Mouse (Mus musculus) T-helper 1 cell (primary cell): Measurements from ENCODE around the gene Ralgps1.
"Not testable (repeated sequence)": the region's sequence is repeated elsewhere in the genome, so short reads cannot be mapped to it uniquely, and the experiment has no call there.

Source experiments
- in situ Hi-C: fragments of 300-600 bp; cut with MboI, MseI; formaldehyde crosslinking; loops from one replicate; pipeline ENCODE4 v1.15.1; 2025; ENCODE audit warnings: high pct_unique_total_duplicates

The Ralgps1 gene

DNA sequence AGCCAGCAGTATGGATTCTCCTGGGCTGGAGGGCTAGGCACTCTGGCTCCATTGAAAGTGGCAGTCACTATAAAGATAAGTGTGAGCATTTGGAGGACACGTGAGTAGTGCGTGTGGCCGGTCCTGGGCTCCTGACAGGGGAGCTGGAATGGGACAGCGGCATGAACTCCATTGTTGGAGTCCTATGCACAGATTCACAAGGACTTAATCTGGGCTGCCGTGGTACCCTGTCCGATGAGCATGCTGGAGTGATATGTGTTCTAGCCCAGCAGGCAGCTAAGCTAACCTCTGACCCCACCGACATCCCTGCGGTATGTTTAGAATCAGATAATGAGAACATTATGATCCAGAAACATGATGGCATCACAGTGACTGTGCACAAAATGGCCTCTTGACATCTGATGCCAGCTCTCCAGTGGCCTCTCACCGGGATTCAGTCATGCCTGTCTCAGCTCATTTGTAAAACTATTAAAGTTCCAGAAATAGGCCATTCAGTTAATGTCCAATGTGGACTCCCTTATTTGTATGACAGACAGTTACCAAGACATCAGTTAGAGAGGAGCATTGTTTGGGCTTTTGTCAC, 48.2 kb downstream of the Ralgps1 start:
- in situ Hi-C loops: not testable (repeated sequence)

DNA sequence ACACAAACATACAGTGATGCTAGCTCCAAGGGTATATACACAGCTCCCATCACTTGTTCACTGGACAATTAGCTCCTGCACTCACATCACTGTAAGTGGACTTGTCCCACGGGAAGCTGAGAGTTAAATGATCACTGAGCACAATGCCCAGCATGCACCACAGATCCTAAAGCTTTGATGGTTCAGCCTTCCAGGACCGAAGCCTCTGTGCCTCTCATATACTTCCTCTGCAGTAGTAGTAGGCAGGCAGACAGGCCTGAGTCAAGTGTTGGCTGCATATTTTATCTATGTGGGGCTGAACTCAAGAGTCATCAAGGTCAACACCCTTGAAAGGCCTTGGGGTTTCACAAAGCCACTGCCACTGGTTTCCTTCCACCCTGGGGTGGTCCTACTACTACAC, 49.6 kb downstream of the Ralgps1 start:
- in situ Hi-C loops: no loop called here

DNA sequence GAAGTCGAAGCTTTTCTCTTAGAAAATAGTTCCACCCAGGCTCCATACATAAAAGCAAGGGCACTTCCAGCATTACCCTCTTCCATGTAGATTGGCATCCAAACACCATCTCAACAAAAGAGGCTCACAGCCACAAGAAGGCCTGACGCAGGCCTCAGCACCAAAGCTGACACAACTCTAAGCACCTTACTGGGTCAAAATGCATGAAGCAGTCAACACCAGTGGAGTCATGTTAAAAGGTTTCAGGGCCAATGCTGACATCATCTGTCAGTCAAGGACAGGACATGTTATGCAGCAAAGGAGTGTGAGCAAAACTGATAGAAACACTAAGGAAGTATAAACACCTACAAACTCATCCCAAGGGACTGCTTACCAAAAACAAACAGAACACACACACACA, 50.3 kb downstream of the Ralgps1 start:
- in situ Hi-C loops: no loop called here

DNA sequence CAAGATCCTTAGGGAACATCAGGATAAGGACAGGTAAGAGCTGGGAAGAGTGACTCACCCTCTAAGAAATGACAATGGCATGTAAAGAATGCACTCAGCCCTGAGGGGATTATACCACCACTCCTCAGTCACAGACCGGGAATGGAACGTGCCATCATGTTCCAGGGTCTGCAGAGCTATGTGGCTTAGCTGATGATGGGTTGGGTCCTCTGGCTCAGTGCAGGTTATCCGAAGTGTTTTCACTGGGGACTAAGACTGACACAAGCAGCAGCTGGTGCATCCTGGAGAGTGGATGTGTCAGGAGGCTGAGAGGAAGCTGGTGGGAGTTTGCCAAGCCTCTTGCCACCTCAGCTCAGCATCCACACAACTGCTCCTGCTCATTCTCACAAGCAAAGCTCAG, 50.7 kb downstream of the Ralgps1 start:
- in situ Hi-C loops: no loop called here

DNA sequence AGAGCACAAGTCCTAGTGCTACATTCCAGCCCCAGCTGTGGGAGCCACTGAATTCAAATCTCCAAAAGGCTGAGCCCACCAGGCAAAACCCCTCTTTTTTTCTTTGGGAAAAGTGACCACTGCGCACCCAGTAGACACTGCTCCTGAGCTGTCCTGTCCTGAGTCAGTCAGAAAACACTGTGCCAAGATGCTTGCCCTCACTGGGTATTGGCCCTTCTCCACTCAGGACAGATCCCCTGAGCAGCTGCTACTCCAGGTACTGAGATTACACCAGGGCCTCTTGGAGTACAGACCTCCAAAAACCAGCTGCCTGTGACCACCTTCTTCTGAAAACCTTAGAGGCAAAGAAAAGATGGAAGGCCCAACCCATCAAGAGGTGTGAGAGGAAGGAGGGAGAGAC, 51.4 kb downstream of the Ralgps1 start:
- in situ Hi-C loops: no loop called here

DNA sequence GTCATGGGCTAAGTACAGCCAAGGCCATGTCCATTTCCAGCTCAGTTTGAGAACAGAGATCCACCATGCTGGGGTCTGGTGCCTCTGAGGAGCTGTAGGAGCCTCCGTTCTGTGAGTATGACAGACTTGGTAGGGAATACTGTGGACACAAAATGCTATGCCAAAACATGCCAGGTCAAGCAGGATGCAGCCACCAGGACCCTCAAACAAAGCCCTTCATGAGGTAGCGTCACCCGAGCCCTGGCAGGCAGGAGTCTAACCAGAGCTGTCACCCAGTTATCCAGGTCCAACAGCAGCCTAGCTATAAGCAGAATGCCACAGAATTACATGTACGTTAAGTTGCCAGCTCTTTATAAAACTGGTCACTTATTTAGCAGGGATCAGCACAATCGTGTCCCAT, 51.8 kb downstream of the Ralgps1 start:
- in situ Hi-C loops: no loop called here

DNA sequence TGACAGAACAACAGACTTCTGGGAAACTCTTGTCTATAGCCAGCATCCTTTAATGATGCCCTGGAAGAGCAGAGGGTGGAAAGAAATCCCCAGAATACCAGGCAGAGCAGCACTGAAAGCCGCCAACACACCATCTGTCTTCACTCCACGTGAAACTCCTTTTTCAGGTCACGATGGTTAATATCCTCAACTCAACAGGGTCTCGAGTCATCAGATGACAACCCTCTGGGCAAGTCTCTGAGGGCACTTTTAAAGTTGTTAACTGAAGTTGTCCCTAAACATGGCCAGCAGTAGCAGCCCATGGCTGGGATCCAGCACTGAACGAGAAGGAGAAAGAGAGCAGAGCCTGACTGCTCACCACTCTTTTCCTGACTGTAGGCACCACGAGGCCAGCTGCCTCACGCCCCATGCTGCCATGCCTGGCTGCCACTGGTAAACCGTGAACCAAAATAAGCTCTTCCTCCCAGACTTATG, 52.8 kb downstream of the Ralgps1 start:
- in situ Hi-C loops: no loop called here

DNA sequence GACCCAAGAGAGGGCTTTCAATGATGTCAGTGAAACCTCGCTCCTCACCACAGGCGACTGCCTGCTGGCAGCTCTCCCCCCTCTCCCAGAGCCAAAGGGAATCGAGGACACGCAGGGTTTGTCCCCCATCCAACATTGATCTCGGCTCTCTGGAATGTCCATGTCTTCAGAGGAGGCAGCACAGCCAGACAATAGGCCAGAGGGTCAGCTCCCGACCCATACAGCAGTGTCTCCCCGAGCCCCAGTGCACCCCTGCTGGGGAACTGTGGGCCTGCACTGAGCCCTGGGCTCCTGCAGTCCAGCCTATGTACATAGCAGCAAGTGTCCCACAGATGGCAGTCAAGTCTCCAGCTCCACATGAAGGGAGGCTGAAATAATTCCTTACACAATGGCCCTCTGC, 54.8 kb downstream of the Ralgps1 start:
- in situ Hi-C loops: no loop called here

DNA sequence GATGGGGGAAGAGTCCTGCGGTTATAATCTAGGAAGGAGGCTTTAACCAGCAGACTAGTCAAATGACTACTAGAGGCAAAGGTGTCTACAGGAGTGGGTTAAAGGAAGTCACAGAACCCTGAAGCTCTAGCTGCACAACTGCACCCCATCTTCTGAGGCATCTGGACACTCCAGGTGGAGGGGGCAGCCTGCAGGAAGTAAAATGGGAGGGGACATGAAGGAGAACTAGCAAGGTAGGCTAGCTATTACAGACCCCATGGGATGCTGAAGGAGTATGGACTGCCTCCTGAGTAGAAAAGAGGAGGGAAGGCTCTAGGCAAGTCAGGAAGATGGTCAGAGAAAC, 55.3 kb downstream of the Ralgps1 start:
- in situ Hi-C loops: no loop called here

DNA sequence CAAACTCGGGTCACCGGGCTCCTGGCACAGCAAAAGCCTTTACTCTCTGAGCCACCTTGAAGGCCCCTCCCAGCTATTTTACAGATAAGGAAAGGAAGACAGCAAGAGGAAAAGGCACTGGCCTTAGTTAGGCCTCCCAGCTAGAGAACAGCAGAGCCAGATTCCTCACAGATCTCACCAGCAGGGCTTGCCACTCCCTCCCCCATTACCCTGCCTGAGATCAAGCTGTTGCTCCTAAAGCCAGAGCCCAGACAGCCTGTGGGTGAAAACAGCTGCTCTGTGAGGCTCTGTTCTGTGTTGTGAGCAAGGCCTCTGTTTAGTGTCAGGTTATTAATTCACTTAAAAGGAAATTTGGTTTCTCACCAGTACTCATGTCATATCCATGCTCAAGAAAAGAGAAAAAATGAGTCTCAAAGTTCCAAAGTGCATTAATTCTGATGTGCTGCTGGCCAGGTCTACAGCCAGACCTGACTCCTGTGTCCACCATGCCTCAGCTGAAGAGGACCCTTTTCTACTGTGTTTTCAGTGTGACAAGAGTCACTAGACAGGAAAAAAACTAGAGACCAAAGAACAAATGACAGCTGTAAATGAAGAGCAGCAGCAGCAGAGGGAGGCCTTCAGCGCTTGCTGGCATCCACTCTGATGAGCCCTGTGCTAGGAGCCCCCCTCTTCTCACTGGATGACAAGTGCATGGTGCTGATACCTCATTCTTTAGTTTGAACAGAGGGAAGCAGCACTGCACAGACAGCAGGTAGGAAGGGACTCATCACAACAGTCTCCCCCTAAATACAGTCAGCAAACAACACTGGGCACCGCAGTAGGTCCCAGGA, 55.8 kb downstream of the Ralgps1 start:
- in situ Hi-C loops: no loop called here

DNA sequence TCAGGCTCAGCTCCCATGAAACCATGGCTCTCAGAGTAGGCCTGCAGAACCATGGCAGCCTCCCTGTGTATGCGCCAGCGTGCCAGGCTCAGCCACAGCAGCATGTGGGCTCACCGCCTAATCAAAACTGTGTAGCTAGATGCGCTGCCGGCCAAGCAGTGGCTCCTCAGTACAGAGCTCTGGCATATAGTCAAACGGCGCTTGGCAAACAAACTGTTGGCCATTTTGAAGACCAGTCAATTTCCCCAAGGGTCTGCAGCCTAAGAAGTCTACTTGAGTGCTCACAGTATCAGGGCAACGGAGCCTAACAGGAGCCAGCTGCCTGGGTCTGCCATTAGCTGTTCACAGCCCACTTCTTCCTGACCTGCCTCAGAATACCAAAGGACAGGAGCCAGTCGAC, 61.9 kb downstream of the Ralgps1 start:
- in situ Hi-C loops: no loop called here

DNA sequence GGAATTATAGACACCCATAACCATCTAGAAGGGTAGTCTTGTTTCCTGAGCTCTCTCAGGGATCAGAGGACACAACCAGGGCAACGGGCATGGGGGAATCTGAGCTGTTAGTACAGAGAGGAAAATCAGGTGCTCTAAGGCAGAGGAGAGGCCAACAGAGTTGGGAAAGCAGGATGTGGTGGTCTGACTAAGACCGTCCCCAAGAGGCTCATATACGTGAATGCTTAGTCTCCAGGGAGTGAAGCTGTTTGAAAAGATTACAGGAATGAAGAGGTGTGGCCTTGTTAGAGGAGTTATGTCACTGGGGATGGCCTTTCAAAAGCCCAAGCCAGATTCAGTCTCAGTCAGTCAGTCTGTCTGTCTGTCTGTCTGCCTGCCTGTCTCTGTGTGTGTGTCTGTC, 64.7 kb downstream of the Ralgps1 start:
- in situ Hi-C loops: no loop called here

DNA sequence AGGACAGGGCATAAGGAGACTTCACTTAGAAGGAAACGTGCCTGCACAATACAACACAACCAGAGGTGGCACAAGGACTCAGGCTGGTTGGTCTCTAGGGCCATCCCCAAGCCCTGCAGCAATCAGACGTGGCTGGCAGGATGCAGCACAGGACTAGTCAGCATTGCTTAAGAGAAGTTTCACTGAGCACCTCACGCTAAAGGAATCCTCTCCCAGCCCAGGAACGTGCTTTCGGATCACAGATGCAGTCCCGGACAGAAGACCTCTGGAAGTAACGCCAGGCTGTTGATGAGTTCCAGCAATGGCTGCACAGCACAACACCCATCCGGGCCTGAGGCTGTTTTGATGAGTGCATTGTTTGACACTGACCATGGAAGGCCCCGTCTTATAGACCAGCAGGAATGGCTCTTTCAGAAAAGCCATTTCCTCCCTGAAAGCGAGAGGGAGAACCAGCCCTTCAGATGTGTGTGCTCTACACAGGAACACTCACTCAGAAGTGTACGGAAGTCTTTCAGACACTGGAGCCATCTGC, 67.8 kb downstream of the Ralgps1 start:
- in situ Hi-C loops: no loop called here

DNA sequence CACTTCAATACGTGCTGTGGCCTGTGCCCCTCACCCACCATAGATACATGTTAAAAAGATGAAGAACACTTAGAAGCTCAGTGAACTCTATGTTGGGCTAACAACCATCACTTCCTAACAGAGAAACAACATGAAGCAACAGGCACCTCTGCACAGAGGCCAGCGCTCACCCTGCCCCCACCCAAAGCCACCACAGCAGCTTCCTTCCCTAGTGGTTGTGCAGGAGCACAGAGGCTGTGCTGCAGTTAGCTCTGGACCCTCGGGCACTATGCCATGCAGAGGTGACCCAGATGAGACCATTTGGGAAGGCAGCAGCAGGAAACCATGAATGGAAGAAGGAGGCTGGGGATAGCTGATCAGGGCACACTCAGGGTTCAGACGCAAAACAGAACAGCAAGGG, 68.5 kb downstream of the Ralgps1 start:
- in situ Hi-C loops: no loop called here

DNA sequence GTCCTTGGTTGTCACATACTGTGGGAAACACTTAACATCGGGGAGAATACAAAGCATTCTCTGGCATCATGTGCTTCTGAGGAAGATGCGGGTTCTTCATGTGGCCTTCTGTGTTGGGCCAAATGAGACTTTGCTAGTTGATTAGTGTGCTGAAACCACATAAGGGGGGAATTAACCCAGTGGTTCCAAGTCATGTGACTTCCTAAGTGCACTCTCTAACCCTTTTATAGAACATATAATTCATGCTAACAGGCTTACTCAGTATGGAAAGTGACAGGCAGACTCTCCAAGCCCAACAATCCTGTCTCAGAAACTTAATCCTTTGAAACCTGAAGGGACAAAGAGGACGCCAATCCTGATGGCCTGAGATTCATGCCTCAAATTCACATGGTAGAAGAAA, 68.9 kb downstream of the Ralgps1 start:
- in situ Hi-C loops: no loop called here

DNA sequence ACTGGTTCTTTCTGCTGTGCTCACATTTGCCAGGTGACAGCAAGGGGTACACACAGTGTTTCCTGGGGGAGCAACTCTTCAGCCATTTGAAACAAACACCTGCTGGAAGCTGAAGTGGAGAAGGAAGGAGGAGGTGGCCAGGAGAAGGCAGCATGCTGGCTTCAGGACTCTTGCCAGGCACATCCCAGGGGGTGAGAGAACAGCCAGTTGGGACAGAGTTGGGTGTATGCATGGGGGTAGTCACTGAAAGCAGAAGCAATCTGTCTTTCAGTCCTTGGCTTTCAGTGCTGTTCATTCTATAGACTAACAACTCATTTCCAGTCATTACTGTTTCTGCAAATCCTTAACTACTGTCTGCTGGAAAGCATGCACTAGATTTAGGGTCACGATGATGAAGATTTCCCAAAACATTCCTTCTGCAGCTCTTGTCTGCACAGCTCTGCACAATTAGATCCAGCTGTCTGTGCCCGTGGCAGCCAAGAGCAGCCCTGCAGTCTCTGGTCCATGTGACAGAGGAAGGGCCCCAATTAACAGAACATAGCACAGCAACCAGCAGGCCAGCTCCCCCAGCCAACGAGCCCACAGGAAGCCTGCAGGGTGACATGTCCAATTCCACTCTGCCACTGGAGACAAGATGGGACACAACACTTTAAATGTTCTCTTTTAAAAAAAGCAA, 70.8 kb downstream of the Ralgps1 start:
- in situ Hi-C loops: no loop called here

DNA sequence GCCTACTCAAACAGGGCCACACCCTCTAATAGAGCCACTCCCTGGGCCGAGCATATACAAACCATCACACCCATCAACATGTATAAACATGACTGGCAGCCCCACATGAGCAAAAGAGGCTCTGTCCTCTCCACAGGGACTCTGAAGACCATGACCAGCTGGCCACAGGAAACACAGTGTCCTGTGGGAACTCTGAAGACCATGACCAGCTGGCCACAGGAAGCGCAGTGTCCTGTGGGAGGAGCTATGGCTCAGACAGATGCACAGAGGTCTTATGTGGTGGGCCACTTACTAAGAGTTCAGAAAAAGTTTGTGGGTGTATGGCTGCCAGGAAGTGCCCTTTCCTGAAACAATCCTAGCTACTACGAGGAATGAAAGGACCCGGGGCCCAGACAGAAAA, 72.4 kb downstream of the Ralgps1 start:
- in situ Hi-C loops: no loop called here

DNA sequence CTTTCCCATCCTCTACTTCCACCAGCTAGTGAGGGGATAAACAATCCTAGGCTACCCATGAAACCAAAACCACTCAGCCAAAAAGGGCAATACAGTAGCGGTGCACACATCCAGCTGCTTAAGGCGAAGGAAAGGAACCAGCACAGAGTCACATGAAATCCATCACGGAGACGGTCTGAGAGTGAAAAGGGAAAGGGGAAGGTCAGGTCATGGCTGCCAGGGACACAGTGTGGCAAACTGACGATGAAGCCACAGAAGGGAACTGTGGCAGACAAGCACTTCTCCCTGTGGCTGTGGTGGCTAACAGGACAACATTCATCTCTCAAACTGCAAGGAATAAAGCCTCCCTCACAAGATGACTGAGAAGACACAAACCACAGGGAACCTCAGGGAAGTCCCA, 76.2 kb downstream of the Ralgps1 start:
- in situ Hi-C loops: no loop called here

DNA sequence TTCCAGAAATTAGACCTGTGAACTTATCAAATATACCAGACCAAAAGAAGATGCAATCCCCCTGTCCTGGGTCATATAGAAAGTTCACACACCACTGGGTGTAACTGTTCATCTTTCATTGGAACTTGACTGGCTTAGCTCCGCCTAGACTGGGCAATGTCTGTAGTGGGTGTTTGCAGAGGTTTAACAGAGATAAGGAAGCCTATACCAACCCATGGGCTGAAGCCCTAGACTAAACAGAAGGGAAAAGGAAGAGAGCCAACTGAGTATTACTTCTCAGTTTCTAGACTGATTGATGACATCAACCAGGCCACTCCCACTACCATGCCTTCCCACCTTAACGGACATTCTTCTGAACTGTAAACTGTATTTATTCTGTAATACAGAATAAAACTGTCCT, 79.2 kb downstream of the Ralgps1 start:
- in situ Hi-C loops: no loop called here

DNA sequence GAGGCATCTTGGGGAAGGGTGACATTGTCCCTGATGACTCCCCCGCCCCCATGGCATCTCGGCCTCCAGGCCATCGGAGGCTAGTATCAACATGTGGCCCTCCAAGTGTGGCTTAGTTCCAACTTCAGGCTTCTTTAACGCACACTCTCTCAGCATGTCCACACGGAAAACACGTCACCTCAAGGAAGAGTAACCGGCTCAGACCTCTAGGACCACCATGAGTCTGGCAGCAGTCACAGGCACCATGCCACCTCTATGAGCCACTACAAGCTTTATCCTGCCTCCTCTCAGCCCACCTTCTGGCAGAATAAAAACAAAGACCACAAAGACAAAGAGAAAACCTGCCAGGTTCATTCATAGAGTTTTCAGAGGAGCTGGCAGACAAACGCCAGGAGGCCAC, 80.8 kb downstream of the Ralgps1 start:
- in situ Hi-C loops: no loop called here

DNA sequence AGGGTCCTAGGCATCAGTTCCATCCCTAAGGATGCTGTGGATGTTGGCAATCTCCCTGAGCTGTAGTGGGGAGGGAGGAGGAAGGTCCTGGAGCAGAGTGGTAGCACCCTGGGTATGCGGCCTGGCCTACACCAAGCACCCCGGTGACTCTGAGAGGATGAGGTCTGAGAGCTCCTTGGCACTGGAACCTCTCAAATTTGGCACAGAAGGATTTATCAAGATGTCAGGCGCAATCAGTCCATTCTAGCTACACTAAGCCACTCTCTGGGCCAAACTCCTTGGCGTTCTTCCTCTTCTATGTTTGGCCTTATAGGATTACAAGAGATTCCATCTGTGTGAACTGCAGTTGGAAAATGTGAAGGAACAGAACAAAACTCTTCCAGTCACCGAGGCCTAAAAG, 82.4 kb downstream of the Ralgps1 start:
- in situ Hi-C loops: no loop called here

DNA sequence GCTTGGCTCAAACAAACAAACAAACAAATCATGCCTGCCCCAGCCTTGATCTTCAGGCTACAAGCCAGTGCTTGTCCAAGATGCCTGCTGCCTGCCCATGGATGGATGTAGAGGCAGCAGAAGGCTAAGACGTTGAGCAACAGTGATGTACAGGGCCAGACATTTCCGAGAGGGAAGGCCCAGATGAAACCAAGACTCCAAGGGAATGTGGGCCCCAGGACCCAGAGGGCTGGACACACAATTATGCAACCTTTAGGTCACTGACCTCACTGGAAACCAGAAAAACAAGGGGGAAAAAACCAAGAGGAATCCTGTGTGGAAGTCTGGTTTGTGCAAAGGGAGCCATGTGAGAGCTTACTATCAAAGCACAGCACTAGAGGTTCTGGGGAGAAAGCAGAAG, 87.6 kb downstream of the Ralgps1 start:
- in situ Hi-C loops: no loop called here

DNA sequence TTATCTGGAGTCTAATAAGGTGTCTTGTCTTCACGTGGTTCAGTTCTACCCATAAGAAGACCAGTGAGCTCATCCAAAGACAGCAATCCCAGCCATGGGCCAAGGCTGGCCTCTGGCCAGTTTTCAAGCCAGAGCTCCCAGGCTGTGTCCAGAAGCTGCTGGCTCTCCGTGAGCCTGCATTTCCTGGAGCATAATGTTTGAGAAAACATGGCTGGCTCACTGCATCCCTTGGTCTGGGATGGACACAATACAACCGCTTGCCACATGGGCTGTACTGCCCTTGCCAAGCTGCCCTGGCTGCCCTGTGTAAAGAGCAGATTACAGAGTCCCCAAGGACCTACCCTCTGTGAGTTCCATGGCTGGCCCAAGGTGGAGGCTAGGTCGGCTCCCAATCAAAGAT, 88.4 kb downstream of the Ralgps1 start:
- in situ Hi-C loops: no loop called here
